Mouse (Mus musculus): ENCODE data around the gene Foxo4.

Foxo4 gene

GRCm38 (mm10) chrX:101253952-101254729 lies at the start of gene Foxo4:
Foxo4 (plus strand) TSS chrX:101254528.
- DNase-seq (ENCODE audit: low spot score) = peak; percentile 90

- DNase-seq (ENCODE audit: low spot score) = peak; percentile 87
These were observed 32.2 kb upstream of the Foxo4 start, which contains the start of gene Snx12 for GRCm38 (mm10) chrX:101221834-101222795. Snx12 (minus strand) TSS chrX:101222563.

- DNase-seq (ENCODE audit: low spot score) = no peak
These were observed 31.5 kb upstream of the Foxo4 start for GRCm38 (mm10) chrX:101222796-101223162.

- DNase-seq (ENCODE audit: low spot score) = no peak
These were observed 9.3 kb upstream of the Foxo4 start for GRCm38 (mm10) chrX:101245011-101245410.

- no peak for DNase-seq (ENCODE audit: low spot score)
These were observed 412 bp downstream of the Foxo4 start for GRCm38 (mm10) chrX:101254740-101255139.

- DNase-seq (ENCODE audit: low spot score) = peak; percentile 8
These were observed 2.3 kb downstream of the Foxo4 start for GRCm38 (mm10) chrX:101256603-101257002.

- DNase-seq (ENCODE audit: low spot score) = no peak
These were observed 6.4 kb downstream of the Foxo4 start for GRCm38 (mm10) chrX:101260441-101261325.

GRCm38 (mm10) chrX:101263892-101264291 lies 9.6 kb downstream of the Foxo4 start, which contains the start of gene Gm614:
Gm614 (minus strand) TSS chrX:101263992.
- no peak for DNase-seq (ENCODE audit: low spot score)

GRCm38 (mm10) chrX:101266631-101267030 lies 12.3 kb downstream of the Foxo4 start:
- DNase-seq (ENCODE audit: low spot score) = no peak

GRCm38 (mm10) chrX:101268025-101268754 lies 13.9 kb downstream of the Foxo4 start, which contains the start of gene Il2rg:
Il2rg (minus strand) TSS chrX:101268255.
- DNase-seq (ENCODE audit: low spot score) = no peak

- no peak for DNase-seq (ENCODE audit: low spot score)
These were observed 14.4 kb downstream of the Foxo4 start, which contains the start of gene Gm20489 for GRCm38 (mm10) chrX:101268755-101269124. Gm20489 (minus strand) TSS chrX:101269023.

GRCm38 (mm10) chrX:101273410-101273809 lies 19.1 kb downstream of the Foxo4 start:
- no peak for DNase-seq (ENCODE audit: low spot score)

GRCm38 (mm10) chrX:101273875-101274738 lies 19.8 kb downstream of the Foxo4 start, which contains the start of gene Med12:
Med12 (plus strand) TSS chrX:101274030.
- DNase-seq (ENCODE audit: low spot score) = peak; percentile 89

GRCm38 (mm10) chrX:101282813-101283212 lies 28.5 kb downstream of the Foxo4 start:
- DNase-seq (ENCODE audit: low spot score) = peak; percentile 13

- DNase-seq (ENCODE audit: low spot score) = no peak
These were observed 31.2 kb downstream of the Foxo4 start for GRCm38 (mm10) chrX:101285534-101285933.

GRCm38 (mm10) chrX:101285953-101286670 lies 31.8 kb downstream of the Foxo4 start:
- no peak for DNase-seq (ENCODE audit: low spot score)

- no peak for DNase-seq (ENCODE audit: low spot score)
These were observed 33.2 kb downstream of the Foxo4 start for GRCm38 (mm10) chrX:101287543-101287942.

- DNase-seq (ENCODE audit: low spot score) = no peak
These were observed 34.1 kb downstream of the Foxo4 start for GRCm38 (mm10) chrX:101288432-101288831.

GRCm38 (mm10) chrX:101289037-101289436 lies 34.7 kb downstream of the Foxo4 start:
- no peak for DNase-seq (ENCODE audit: low spot score)

All from testis, postnatal 14 days (tissue).